Mouse (Mus musculus) thymus, postnatal 4 days (tissue): ENCODE results near the gene Dennd2c.
A peak's percentile ranks its signal among the peaks of the same experiment; 100 is the strongest.

Experiments used
- DNase-seq: peaks from one replicate; pipeline ENCODE4 v3.0.0; 2021

Dennd2c gene

GRCm38 (mm10) chr3:103123636-103124035 lies 21.2 kb downstream of the Dennd2c start:
- no peak for DNase-seq

- DNase-seq = no peak
These were observed 23.7 kb downstream of the Dennd2c start for GRCm38 (mm10) chr3:103126138-103126537.

- DNase-seq = no peak
These were observed 24.8 kb downstream of the Dennd2c start for GRCm38 (mm10) chr3:103127177-103127576.

GRCm38 (mm10) chr3:103127721-103128120 lies 25.3 kb downstream of the Dennd2c start:
- DNase-seq = no peak

GRCm38 (mm10) chr3:103128251-103128650 lies 25.8 kb downstream of the Dennd2c start:
- no peak for DNase-seq

- DNase-seq = no peak
These were observed 27.2 kb downstream of the Dennd2c start for GRCm38 (mm10) chr3:103129367-103130159.

GRCm38 (mm10) chr3:103130236-103130751 lies 27.9 kb downstream of the Dennd2c start:
- peak; percentile 23 for DNase-seq

GRCm38 (mm10) chr3:103133098-103133497 lies 30.7 kb downstream of the Dennd2c start:
- DNase-seq = no peak

GRCm38 (mm10) chr3:103136414-103137077 lies 34.1 kb downstream of the Dennd2c start:
- DNase-seq = no peak

- no peak for DNase-seq
These were observed 36.6 kb downstream of the Dennd2c start for GRCm38 (mm10) chr3:103139047-103139446.

- DNase-seq = peak; percentile 43
These were observed 37.9 kb downstream of the Dennd2c start for GRCm38 (mm10) chr3:103140095-103140838.

- DNase-seq = no peak
These were observed 38.9 kb downstream of the Dennd2c start for GRCm38 (mm10) chr3:103141287-103141686.

GRCm38 (mm10) chr3:103142366-103142765 lies 40.0 kb downstream of the Dennd2c start:
- no peak for DNase-seq

GRCm38 (mm10) chr3:103145336-103145735 lies 42.9 kb downstream of the Dennd2c start:
- DNase-seq = no peak

- DNase-seq = no peak
These were observed 43.4 kb downstream of the Dennd2c start for GRCm38 (mm10) chr3:103145791-103146190.

GRCm38 (mm10) chr3:103146330-103147166 lies 44.1 kb downstream of the Dennd2c start:
- no peak for DNase-seq

GRCm38 (mm10) chr3:103147775-103148174 lies 45.4 kb downstream of the Dennd2c start:
- DNase-seq = no peak

- DNase-seq = peak; percentile 53
These were observed 46.5 kb downstream of the Dennd2c start for GRCm38 (mm10) chr3:103148941-103149340.

- DNase-seq = peak; percentile 46
These were observed 51.4 kb downstream of the Dennd2c start for GRCm38 (mm10) chr3:103153761-103154160.

- no peak for DNase-seq
These were observed 57.0 kb downstream of the Dennd2c start for GRCm38 (mm10) chr3:103159232-103159900.

- peak; percentile 95 for DNase-seq
These were observed 67.4 kb downstream of the Dennd2c start for GRCm38 (mm10) chr3:103169771-103170170.
